Mouse (Mus musculus) hindbrain, embryonic 13.5 days (tissue): Measurements from ENCODE around the gene Adm. TPM values are rescaled to one million over a fixed set of nuclear protein-coding genes. Genes with fewer than 3 reads are reported as not detected.
A peak's percentile ranks its signal among the peaks of the same experiment; 100 is the strongest.

ENCODE experiments used
- ATAC-seq: fragments of 200-750 bp; cut with Nextera tagmentation; 2 replicates; pipeline ENCODE4 v1.8.0; 2017; ENCODE audit warnings: moderate TSS enrichment; ENCODE audit not compliant: low FRiP score
- H3K27ac ChIP-seq: fragments of 300-500 bp; sonication (generic); 2 replicates; pipeline ENCODE4 v1.5.1; 2015; ENCODE audit warnings: inconsistent platforms, mild to moderate bottlenecking, moderate library complexity
- H3K27me3 ChIP-seq: fragments of 300-500 bp; sonication (generic); 2 replicates; pipeline ENCODE4 v1.6.1; 2015; ENCODE audit warnings: mild to moderate bottlenecking, inconsistent platforms
- H3K36me3 ChIP-seq: fragments of 300-500 bp; sonication (generic); 2 replicates; pipeline ENCODE4 v1.6.1; 2015; ENCODE audit warnings: mild to moderate bottlenecking, inconsistent platforms
- H3K4me1 ChIP-seq: fragments of 300-500 bp; sonication (generic); replicated peaks from 2 replicates; pipeline ENCODE4 v1.6.1; 2015; ENCODE audit warnings: inconsistent platforms
- H3K4me2 ChIP-seq: fragments of 300-500 bp; sonication (generic); 2 replicates; pipeline ENCODE4 v1.6.1; 2015; ENCODE audit warnings: inconsistent platforms, mild to moderate bottlenecking, moderate library complexity
- H3K4me3 ChIP-seq: fragments of 300-500 bp; sonication (generic); 2 replicates; pipeline ENCODE4 v1.5.1; 2015; ENCODE audit warnings: mild to moderate bottlenecking, inconsistent platforms
- H3K9ac ChIP-seq: fragments of 300-500 bp; sonication (generic); 2 replicates; pipeline ENCODE4 v1.6.1; 2015; ENCODE audit warnings: mild to moderate bottlenecking, inconsistent platforms
- H3K9me3 ChIP-seq: fragments of 300-500 bp; sonication (generic); 2 replicates; pipeline ENCODE4 v1.6.1; 2016; ENCODE audit warnings: inconsistent platforms
- WGBS: fragments of 180-500 bp; shearing (Covaris S2); methylation state at CpG from one replicate; pipeline ENCODE4 v1.1.7; 2015; 5-methylcytosine and 5-hydroxymethylcytosine counted together
- polyA plus RNA-seq: library from polyadenylated mRNA; unstranded; fragments of >200 nt; fragmentation: Nextera tagmentation; extraction: Ambion mirVana; gene quantifications from 2 replicates; pipeline ENCODE4 v1.2.1, GENCODE M21; 2015

Gene Adm
- polyA plus RNA-seq, 1 experiment from 2014 or later: 3.0 TPM

GRCm38 (mm10) chr7:110615151-110615631 is 12.3 kb upstream of the Adm start:
- Histone ChIP-seq H3K36me3 (no peaks in the 10 kb centered on the region), H3K4me2 (peak overlapping the region; percentile 86), H3K27ac (peak overlapping the region; percentile 99), H3K9me3 (no peaks in the 10 kb centered on the region), H3K27me3 (peaks cover 13% of the 10 kb centered on the region), H3K9ac (peak overlapping the region; percentile 95), H3K4me3 (peak overlapping the region; percentile 89), H3K4me1 (peaks cover 29% of the 10 kb centered on the region)
- under 1% methylated on average over 20 of the region's 20 CpGs for WGBS
- peak; percentile 10; the same call in 1 of the 2 replicates for ATAC-seq

- Histone ChIP-seq H3K9me3 (no peaks in the 10 kb centered on the region), H3K4me2 (peak overlapping the region; percentile 86), H3K27ac (no peak overlapping the region), H3K9ac (no peak overlapping the region), H3K36me3 (no peaks in the 10 kb centered on the region), H3K4me3 (peak overlapping the region; percentile 89; the same call in 1 of the 2 replicates), H3K4me1 (peaks cover 29% of the 10 kb centered on the region), H3K27me3 (peaks cover 17% of the 10 kb centered on the region)
- 10% methylated on average over 11 of the region's 11 CpGs for WGBS
- no peak for ATAC-seq
Observed at GRCm38 (mm10) chr7:110615792-110616191, 11.7 kb upstream of the Adm start.

GRCm38 (mm10) chr7:110619086-110619611 is 8.3 kb upstream of the Adm start:
- Histone ChIP-seq H3K4me3 (no peak overlapping the region), H3K4me2 (no peak overlapping the region), H3K4me1 (peaks cover 7% of the 10 kb centered on the region), H3K9me3 (no peaks in the 10 kb centered on the region), H3K27me3 (peaks cover 25% of the 10 kb centered on the region), H3K36me3 (no peaks in the 10 kb centered on the region), H3K27ac (no peak overlapping the region), H3K9ac (no peak overlapping the region)
- 59% methylated on average over 9 of the region's 9 CpGs for WGBS
- no peak for ATAC-seq

GRCm38 (mm10) chr7:110624067-110624466 is 3.4 kb upstream of the Adm start:
- H3K27me3 ChIP-seq: peaks cover 62% of the 10 kb centered on the region
- 59% methylated on average over 2 of the region's 2 CpGs for WGBS

GRCm38 (mm10) chr7:110624961-110625360 is 2.5 kb upstream of the Adm start:
- ATAC-seq: no peak
- H3K4me3 ChIP-seq: no peak overlapping the region
- H3K9ac ChIP-seq: no peak overlapping the region
- peaks cover 71% of the 10 kb centered on the region for H3K27me3 ChIP-seq
- no peaks in the 10 kb centered on the region for H3K36me3 ChIP-seq
- no peaks in the 10 kb centered on the region for H3K9me3 ChIP-seq
- peaks cover 42% of the 10 kb centered on the region for H3K4me1 ChIP-seq
- 83% methylated on average over 13 of the region's 13 CpGs for WGBS
- H3K27ac ChIP-seq: no peak overlapping the region
- no peak overlapping the region for H3K4me2 ChIP-seq

More at GRCm38 (mm10) chr7:110624067-110624466, 3.4 kb upstream of the Adm start:
- no peak overlapping the region for H3K4me2 ChIP-seq
- H3K9ac ChIP-seq: no peak overlapping the region
- H3K4me3 ChIP-seq: no peak overlapping the region
- no peaks in the 10 kb centered on the region for H3K36me3 ChIP-seq
- H3K9me3 ChIP-seq: no peaks in the 10 kb centered on the region
- no peak for ATAC-seq
- no peak overlapping the region for H3K27ac ChIP-seq
- peaks cover 36% of the 10 kb centered on the region for H3K4me1 ChIP-seq

- Histone ChIP-seq H3K4me2 (no peak overlapping the region; the same call in 1 of the 2 replicates), H3K36me3 (no peaks in the 10 kb centered on the region), H3K27me3 (peaks cover 73% of the 10 kb centered on the region), H3K4me1 (peaks cover 47% of the 10 kb centered on the region), H3K27ac (no peak overlapping the region), H3K4me3 (no peak overlapping the region), H3K9me3 (no peaks in the 10 kb centered on the region), H3K9ac (no peak overlapping the region)
- WGBS: 66% methylated on average over 10 of the region's 10 CpGs
- no peak for ATAC-seq
Observed at GRCm38 (mm10) chr7:110625489-110625888, 2.0 kb upstream of the Adm start.

GRCm38 (mm10) chr7:110626186-110627098 is 1.0 kb upstream of the Adm start:
- Histone ChIP-seq H3K27me3 (peaks cover 82% of the 10 kb centered on the region), H3K4me3 (peak overlapping the region; percentile 5; the same call in 1 of the 2 replicates), H3K36me3 (no peaks in the 10 kb centered on the region), H3K4me1 (peaks cover 53% of the 10 kb centered on the region), H3K27ac (no peak overlapping the region), H3K4me2 (peak overlapping the region; percentile 77), H3K9me3 (no peaks in the 10 kb centered on the region), H3K9ac (no peak overlapping the region)
- 4% methylated on average over 28 of the region's 28 CpGs for WGBS
- ATAC-seq: no peak

- no peak for ATAC-seq
- peak overlapping the region; percentile 45 for H3K4me3 ChIP-seq
- H3K27ac ChIP-seq: no peak overlapping the region
- 0 out of 2 replicates have a peak overlapping the region, but pooled peaks have one; percentile 10 for H3K9ac ChIP-seq
- H3K4me2 ChIP-seq: peak overlapping the region; percentile 77
- H3K4me1 ChIP-seq: peaks cover 53% of the 10 kb centered on the region
- H3K36me3 ChIP-seq: no peaks in the 10 kb centered on the region
- peaks cover 85% of the 10 kb centered on the region for H3K27me3 ChIP-seq
- H3K9me3 ChIP-seq: no peaks in the 10 kb centered on the region
- WGBS: 1% methylated on average over 12 of the region's 12 CpGs
Observed at GRCm38 (mm10) chr7:110627099-110627482, 370 bp upstream of the Adm start.

GRCm38 (mm10) chr7:110628273-110628600 is 776 bp downstream of the Adm start:
- ATAC-seq: no peak
- peak overlapping the region; percentile 45 for H3K4me3 ChIP-seq
- peak overlapping the region; percentile 77 for H3K4me2 ChIP-seq
- peaks cover 92% of the 10 kb centered on the region for H3K27me3 ChIP-seq
- WGBS: 1% methylated on average over 11 of the region's 11 CpGs
- H3K9me3 ChIP-seq: no peaks in the 10 kb centered on the region
- no peaks in the 10 kb centered on the region for H3K36me3 ChIP-seq
- peaks cover 53% of the 10 kb centered on the region for H3K4me1 ChIP-seq
- peak overlapping the region; percentile 69 for H3K9ac ChIP-seq
- H3K27ac ChIP-seq: no peak overlapping the region

- Histone ChIP-seq H3K4me3 (peak overlapping the region; percentile 45), H3K4me2 (peak overlapping the region; percentile 77), H3K4me1 (peaks cover 53% of the 10 kb centered on the region), H3K36me3 (no peaks in the 10 kb centered on the region), H3K27ac (no peak overlapping the region), H3K27me3 (peaks cover 90% of the 10 kb centered on the region), H3K9ac (peak overlapping the region; percentile 69), H3K9me3 (no peaks in the 10 kb centered on the region)
- 2% methylated on average over 33 of the region's 33 CpGs for whole genome bisulfite sequencing
- 0 out of 2 replicates have a peak, but pooled peaks have one; percentile 14 for ATAC-seq
Observed at GRCm38 (mm10) chr7:110628611-110629354, 1.3 kb downstream of the Adm start.

GRCm38 (mm10) chr7:110629892-110630666 is 2.6 kb downstream of the Adm start:
- peak; percentile 88 for ATAC-seq
- Histone ChIP-seq H3K9ac (peak overlapping the region; percentile 62), H3K4me3 (peak overlapping the region; percentile 41), H3K4me1 (peaks cover 56% of the 10 kb centered on the region), H3K4me2 (peak overlapping the region; percentile 77), H3K36me3 (no peaks in the 10 kb centered on the region), H3K9me3 (no peaks in the 10 kb centered on the region), H3K27me3 (peaks cover 77% of the 10 kb centered on the region), H3K27ac (no peak overlapping the region)
- WGBS: under 1% methylated on average over 27 of the region's 36 CpGs
